Mouse (Mus musculus): ENCODE results near the gene Ift57.

The Ift57 gene

DNA sequence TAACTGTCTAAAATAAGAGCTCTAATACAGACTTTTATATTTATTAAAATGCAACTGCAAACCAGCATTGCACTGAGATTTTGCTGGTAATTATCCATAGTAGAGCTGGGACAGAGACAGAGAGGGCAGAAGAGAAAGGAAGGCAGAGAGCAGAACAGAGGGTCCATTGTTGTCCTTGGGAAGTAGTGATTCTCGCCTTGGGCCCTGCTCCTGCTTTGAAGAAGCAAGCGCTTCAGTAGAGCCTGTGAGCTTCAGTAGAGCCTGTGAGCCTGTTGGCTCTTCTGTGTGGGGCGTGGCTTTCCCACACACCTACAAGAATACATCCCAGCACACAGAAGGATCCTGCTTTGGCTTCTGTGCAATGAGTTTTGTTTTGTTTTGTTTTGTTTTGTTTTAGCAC is 54.3 kb downstream of the Ift57 start:
- DNase-seq (ENCODE audit: low read depth): no peak

DNA sequence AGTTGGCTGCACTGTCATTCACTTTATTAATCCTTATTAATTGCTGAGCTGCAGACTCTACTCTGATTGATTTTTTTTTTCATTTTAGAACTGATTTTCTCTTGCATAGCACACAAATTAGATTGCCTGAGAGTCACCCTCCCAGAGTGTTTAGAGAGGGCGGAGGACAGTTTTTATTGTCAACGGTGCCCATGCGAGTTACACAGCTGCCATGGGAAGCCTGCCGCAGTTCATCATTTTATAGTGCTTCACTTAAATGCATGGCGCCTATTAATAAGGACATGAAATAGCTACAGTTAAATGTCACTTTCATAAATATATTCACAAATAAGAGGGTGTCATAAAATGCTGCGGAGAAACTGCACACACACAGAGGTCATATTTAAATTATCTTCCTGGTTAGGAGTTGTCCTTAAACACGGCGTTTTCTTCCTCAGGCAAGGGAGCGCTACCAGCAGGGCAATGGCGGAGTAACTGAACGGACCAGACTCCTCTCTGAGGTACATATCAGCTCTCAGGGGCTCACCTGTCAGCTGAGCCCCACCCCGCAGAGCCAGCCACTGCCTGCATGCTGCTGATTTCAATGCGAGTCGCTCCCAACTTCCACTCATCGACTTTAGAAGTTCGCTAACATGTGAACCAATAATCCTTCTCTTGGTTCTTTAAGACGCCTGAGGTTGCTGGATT is 61.6 kb downstream of the Ift57 start:
- DNase-seq (ENCODE audit: low read depth): no peak

DNA sequence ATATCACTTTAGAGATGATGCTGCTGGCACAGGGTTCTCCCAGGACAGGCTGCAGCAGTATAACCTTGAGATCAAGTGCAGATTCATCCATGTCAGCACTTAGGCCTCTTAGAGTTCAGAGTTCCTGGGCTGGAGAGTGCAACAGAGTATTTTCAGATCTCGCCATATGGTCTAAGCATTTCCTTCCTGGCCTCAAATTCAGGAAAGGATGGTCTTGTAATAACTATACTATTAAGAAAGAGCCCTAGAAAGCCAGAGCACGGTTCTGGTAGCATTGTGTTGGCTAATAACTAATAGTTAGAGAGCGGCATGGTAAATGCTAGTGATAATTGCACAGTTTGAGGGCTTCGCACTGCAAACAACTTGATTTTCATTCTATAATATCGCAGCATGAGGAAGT is 62.9 kb downstream of the Ift57 start:
- no peak for DNase-seq (ENCODE audit: low read depth)

DNA sequence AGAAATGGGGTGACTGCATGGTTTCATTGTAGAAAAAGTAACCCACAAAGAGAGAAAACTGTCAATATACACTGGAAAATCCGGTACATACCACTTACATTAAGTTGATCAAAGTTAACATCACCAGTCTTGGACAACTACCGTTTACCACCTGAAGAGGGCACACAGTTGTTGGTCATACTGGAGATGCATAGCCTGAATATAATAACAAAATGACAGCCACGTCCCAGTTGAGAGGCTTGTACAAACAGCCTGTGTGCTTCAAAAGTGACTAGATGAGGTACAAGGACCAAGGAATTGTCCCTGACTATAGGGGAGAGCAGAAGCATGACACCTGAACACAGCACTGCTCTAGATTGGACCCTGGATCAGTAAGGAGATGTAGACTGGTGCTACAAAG is 67.3 kb downstream of the Ift57 start:
- DNase-seq (ENCODE audit: low read depth): peak; percentile 56

DNA sequence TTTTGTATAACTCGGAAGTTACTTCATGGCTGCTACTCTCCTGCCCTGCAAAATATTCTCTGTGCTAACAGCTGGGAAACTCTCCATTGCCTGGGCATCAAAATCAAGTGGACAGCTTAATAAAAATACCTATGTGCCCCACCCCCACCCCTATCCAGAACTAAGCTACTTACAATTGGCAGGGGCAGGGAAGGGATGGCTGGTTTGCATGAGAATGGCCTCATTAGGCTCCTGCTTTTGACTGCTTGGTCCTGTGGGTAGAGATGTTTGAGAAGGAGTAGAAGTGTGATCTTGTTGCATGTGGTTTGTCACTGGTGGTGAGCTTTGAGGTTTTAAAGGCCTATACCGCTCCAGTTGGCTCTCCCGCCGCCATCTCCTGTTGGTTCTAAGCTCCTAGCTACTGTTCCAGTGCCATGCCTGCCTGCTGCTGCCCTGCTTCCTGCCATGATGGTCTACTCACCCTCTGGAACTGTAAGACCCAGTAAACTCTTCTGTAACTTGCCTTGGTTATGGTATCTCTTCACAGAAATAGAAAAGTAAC is 69.5 kb downstream of the Ift57 start:
- DNase-seq (ENCODE audit: low read depth): no peak

DNA sequence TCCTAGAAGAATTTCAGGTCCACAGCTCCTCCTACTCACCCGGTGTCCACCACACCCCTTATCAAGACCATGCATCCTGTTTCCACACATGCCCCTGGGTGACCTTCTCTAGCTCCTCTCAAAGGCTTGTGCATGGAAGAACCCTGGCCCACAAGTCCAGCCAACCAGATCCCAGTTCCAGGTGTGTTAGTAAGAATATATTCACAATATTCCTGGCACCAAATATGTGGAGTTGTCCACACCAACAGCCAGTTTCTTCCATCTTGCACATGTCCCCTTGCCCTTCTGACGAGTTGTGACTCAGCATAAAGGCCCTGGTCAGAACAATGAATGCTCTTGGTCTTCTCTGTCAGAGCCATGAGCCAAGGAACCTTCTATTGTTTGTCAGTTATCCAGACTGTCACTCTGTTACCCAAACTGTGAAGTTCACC is 70.8 kb downstream of the Ift57 start:
- DNase-seq (ENCODE audit: low read depth): no peak

DNA sequence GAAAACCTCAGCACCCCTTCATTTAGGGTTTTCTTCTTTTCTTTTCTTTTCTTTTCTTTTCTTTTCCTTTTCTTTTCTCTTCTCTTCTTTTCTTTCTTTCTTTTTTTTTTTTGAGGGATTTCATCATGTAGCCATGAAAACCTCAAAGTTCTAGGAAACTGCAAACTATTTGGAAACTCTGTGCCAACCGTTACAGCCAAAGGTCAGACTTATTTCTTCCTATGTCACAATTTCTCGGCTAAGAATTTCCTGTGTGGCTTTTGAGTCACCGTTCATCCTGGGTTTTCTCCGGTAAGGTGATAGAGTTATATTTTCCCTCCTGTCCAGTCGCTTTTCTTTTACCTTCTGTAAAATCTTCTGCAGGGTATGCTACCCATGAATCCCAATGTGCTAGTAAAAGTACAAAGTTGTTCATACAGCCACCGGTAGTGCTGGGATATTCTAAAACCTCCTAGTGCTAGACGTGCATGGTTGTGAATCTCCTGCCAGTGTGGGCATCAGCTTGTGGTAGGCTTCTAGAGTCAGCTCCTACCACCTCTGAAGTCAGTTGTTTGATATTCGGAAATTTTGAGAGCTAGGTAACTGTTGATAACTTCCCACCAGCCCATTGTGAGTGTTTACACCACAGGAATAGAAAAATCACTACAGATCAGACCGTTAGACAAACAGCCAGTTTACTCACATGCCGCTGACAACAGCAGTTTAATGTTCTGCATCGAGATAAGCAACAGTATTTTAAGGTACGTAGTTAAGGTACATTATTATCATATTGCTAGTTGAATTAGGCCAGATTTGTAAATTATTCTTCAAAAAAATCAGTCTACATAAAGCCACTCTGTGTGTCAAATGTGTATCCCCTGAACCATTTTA is 71.5 kb downstream of the Ift57 start:
- DNase-seq (ENCODE audit: low read depth): peak; percentile 6

DNA sequence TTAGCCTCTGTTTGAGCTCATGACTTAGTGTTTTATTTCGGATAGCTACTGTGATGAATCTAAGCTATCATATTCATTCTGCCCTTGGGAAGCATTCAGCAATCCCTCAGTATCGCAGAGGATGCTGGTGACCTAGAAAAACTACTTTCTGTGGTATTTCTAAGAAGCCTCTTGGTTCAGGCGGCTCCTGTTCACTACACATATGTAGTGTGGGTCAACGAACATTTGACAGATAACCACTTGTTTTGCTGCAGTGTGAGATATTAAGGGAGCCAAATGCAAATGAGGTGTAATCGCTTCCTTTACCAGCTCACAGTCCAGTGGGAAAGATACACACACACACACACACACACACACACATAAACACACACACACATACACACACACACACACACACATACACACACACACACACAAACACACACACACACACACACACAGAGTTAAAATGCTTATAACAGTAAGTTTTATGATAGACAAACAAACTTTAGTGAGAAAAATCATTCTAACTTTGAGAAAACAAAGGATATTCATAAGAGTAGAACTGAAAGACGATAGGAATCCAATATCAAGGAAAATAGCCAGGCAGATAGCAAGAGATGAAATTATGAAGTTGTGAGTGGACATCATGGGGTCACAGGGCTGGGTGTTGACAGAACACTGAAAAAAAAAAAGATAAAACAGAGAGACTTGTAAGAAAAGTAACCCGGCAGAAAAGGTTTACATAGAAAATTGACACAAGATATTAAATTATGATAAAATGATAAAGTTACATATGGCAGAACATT is 72.8 kb downstream of the Ift57 start:
- no peak for DNase-seq (ENCODE audit: low read depth)

DNA sequence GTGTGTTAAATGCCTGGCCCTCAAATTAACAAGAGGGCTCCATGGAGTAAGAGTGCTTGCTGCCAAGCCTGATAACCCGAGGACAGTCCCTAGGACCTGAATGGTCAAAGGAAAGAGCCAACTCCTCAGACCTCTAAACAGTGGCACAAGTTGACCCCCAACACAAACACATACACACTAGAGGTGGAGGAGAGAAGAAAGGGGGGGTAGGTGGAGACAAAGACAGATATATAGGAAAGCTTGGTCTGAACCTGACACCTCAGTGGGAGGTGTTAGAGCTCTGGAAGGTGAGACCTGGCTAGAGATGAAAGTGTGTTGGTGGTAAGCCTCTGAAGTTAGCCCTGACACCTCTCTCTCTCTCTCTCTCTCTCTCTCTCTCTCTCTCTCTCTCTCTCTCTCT is 73.5 kb downstream of the Ift57 start:
- no peak for DNase-seq (ENCODE audit: low read depth)

DNA sequence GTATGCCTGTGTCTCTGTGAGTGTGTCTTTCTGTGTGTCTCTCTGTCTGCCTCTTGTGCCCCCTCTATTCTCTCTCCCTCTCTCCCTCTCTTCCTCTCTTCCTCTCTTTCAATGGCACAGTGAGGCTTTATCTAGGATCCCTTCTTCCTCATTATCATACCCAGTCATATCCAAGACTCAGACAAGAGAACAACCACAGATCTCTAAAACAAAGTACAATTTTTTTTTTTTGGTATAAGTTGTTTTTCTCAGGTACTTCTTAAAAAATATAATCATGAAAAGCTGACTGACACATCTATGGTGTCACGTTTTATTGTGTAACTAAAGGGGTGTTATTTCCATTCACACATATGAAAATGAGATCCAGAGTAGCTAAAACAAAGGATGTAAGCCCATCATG is 74.0 kb downstream of the Ift57 start:
- DNase-seq (ENCODE audit: low read depth): no peak

DNA sequence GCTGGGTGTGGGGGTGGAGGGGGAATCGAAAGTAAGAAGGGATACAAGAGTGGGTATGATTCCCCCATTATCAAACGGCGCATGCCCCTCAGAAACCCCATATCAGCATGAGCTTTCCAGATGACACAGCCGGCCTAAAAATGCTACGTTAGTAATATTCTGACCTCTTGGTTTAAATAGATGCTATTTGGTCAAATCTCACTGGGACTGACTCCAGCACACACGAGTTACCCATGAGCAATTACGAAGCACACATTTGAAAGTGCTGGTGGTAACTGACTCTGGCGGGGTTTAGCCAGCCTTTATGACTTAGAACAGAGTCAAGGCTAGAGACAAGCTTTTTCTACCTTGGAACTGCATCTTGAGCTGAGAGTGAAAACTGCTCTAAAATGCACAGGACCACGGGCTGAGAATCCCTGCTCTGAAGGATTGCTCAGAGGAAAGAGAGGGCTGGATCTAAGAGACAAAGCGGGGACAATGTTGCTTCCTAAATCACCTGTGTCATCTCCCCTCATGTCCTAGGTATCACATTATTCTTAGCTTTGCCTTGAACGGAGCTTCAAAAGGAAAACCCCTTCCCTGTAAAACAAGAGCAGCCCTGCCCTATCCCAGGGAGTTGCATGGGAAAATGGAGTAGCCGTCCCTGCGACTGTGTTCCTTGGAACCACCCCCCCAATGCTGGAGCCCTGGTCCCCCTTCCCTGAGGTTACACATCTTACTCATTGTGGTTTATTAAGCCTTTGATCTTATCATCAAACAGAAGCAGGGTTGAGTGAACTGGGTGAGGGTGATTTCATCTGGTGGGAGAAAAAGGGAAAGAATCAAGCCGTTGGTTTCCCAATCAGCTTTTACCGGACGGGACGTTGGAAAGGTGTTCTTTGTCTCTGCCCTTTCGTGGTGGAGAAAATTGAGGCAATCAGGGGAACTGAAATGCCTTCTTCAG is 75.3 kb downstream of the Ift57 start:
- no peak for DNase-seq (ENCODE audit: low read depth)

DNA sequence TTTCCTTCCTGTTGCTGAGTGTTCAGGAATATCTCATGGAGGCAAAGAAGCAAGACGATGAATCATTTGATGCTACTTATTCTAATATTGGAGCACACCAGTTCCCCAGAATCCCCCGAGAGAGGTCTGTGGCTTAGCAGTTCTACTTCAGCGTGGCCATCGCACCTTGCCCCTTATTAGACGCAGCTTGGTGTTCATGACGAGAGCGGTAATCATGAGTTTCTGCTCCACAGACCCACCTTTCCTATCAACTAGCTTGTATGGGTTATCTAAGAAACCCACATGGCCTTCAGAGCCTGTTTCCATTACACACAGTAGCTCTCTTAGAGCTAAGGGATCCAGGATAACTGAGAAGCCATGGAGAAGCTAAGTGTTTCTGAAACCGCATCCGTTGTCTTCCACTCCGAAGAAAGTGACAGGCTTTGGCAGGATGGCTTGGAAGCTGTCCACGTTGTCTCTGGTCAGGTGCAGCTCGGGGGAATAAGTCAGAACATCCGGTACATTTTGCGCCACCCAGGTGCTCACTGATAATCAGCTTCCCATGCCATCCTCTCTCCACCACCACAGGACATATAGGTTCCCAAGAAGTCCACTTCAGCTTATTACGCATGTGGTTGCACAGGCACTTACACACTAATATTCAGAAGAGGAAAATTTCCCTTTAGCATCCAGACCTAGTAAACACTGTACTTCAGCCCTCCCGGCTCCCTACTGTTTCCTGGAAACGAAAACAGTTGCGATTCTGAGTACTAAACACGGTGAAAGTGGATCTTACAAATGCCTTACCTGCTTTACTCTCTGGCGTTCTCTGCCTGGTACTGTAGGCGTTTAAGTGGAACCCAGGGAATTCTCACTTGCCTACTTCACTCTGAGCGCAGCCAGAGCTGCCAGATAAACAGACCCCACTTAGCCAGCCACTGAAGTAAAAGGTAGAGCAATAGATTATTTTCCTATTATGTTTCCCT is 76.3 kb downstream of the Ift57 start:
- DNase-seq (ENCODE audit: low read depth): no peak

DNA sequence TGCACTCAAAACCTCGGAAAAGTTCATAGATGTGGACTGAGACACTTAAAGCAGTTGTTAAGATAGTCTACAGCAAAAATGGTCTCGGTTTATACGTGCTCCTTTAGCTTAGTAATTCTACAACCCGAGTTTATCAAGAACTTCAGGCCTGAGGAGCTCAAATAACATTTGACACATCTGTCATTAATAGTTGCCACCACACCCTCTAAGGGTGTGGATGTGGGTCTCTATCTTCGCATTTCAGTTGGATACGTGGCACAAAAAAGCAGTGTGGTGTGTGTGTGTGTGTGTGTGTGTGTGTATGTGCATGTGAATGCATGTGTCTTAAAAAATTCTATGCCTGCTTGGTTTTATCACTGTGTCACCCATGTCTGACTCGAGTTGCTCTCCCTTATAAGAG is 77.9 kb downstream of the Ift57 start:
- no peak for DNase-seq (ENCODE audit: low read depth)

DNA sequence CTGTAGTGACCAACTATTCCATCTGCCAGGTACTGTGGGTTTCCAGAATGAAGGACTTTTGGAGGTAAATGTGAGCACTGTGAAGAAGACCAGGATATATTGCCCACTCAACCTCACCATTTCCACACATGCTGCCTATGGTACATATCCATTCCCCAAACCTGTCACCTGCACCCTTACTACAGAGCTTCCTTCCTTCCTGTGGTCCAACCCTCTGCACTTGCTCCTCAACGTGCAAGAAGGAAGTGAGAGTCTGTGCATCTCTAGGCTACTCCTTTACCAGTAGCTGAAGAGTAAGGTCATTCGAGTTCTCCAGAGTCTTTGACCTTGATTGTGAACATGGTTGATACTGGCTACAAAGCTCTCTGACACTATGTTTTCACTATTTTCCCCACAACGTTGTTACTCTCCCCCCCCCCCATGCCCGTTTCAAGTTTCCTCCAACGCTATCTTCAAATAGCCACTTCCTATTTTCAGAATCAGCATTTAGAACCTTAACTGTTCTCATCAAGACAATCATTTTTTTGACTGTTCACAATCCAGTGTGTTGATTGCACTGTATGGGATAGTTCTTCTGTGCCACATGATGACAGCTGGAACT is 82.6 kb downstream of the Ift57 start:
- DNase-seq (ENCODE audit: low read depth): no peak

DNA sequence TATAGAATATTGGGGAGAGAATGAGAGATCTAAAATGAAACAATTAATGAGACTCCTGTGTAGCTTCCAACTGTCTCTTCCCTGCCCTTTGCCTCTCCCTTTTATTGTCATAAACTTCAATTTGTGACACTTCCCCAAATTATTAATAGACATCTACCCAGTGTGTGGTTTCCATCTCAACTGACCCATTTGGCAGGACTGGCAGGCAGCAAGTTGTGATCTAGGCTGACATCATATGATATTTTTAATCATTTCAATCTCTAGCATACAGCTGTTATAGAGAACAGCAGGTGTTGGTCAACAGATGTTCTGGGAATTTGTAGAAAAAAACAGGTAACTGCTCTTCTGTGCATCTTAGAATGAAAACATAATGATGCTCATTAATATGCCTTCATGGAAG is 84.3 kb downstream of the Ift57 start:
- DNase-seq (ENCODE audit: low read depth): no peak

DNA sequence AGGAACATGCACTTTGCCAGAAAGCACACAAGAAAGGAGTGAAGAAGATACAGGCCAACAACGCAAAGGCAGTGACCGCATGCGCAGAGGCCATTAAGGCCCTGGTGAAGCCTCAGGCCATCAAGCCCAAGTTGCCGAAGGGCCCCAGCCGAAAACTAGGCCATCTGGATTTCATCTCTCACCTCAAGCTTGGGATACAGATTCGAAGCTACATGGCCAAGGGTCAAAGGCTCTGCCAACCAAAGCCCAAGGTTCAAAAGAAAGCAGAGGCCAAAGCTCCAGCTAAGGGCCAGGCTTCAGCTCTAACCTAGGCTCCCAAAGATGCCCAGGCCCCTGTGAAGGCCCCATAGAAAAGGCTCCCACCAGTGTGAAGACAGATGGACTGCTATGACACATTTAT is 87.1 kb downstream of the Ift57 start:
- DNase-seq (ENCODE audit: low read depth): no peak

DNA sequence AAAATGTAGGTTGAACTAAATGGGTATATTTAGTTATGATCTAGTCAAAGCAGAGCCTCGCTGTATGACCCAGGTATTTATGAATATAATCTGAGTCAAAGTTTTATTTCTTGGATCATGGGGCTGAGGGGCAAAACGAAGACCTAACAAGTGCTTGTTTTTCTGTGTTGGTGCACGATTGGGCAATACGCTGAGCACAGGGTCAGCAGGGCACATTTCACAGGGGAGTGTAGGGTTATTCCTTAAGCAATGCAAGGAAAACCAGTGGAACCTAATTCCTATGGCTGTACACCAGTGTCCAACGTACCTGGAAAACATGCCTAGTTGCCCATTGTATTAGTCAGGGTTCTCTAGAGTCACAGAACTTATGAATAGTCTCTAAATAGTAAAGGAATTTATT is 88.7 kb downstream of the Ift57 start:
- no peak for DNase-seq (ENCODE audit: low read depth)

DNA sequence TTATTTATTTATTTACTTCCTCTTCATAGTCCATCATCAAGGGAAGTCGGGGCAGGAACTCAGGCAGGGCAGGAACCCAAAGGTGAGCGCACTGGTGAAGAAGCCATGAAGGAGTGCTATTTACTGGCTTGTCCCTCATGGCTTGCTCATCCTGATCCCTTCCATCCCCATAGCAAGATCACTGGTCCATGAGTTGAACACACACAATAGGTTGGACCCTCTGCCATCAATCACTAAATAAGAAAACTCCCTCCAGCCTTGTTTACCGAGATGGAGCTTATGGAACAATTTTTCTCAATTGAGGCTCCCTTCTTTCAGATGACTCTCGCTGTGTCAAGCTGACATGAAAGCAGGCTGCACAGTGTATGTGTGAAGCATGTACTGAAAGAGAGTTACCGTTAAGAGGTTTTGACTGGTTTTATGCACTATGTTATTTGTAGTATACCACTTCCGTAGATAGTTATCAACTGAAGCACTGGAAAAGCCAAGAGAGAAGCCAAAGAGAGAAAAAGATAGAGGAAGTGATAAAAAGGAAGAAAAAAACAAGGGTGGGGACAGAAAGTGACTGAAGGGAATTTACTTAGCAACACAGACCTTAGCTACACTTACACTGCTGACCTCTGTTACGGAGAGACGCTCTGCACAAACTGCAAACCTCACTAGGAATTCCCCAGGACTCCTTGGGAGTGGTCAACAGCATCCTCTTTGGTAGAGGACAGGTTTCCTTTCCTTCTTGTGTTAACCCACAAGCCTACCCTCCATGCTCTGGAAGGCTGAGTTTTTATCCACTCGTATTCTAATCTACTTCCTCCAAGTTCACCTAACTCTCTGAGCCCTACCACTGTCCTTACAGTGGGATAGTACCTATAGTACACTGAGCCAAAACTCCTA is 91.8 kb downstream of the Ift57 start:
- no peak for DNase-seq (ENCODE audit: low read depth)

DNA sequence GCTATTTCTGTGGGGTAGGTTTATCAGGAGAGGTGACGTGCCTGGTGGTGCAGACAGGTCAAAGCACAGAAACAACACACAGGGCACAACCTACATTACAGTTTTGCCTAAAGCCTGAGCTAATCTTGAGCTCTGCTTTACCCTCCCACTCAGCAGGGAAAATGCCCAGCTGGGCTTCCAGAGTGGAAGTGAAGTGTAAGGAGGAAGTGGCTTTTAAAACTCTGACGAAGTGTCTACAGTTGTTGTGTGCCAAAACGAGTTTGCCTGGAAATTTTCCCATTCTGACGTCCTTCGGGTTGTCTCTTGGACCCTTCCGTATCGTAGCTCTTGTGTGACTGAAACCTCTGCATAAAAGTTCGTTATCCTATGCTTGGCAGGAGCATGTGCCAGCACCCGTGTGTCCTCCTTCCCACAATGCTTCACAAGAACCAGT is 93.4 kb downstream of the Ift57 start:
- no peak for DNase-seq (ENCODE audit: low read depth)
